Mouse (Mus musculus) forebrain, embryonic 11.5 days (tissue): Measurements from ENCODE around the gene Gpr143. TPM values are rescaled to one million over a fixed set of nuclear protein-coding genes. Genes with fewer than 3 reads are reported as not detected.

ENCODE experiments used
- ATAC-seq: fragments of 200-750 bp; cut with Nextera tagmentation; replicated peaks from 2 replicates; pipeline ENCODE4 v1.8.0; 2017; ENCODE audit warnings: moderate TSS enrichment; ENCODE audit not compliant: low FRiP score
- DNase-seq: peaks from one replicate; pipeline ENCODE4 v3.0.0-alpha.2; 2017; ENCODE audit warnings: low spot score
- H3K27ac ChIP-seq: fragments of 300-500 bp; sonication (generic); 2 replicates; pipeline ENCODE4 v1.5.1; 2014; ENCODE audit warnings: low read depth, low read length
- H3K27me3 ChIP-seq: fragments of 300-500 bp; sonication (generic); 2 replicates; pipeline ENCODE4 v1.6.1; 2014; ENCODE audit warnings: mild to moderate bottlenecking, low read length, mixed read lengths; ENCODE audit not compliant: control insufficient read depth, insufficient read depth
- H3K36me3 ChIP-seq: fragments of 300-500 bp; sonication (generic); 2 replicates; pipeline ENCODE4 v1.6.1; 2014; ENCODE audit warnings: mild to moderate bottlenecking, low read length, moderate library complexity, mixed read lengths; ENCODE audit not compliant: control insufficient read depth, insufficient read depth
- H3K4me1 ChIP-seq: fragments of 300-500 bp; sonication (generic); replicated peaks from 2 replicates; pipeline ENCODE4 v1.6.1; 2014; ENCODE audit warnings: low read length, mixed read lengths; ENCODE audit not compliant: control insufficient read depth, insufficient read depth
- H3K4me2 ChIP-seq: fragments of 300-500 bp; sonication (generic); 2 replicates; pipeline ENCODE4 v1.6.1; 2014; ENCODE audit warnings: low read depth, mild to moderate bottlenecking, low read length, moderate library complexity, mixed read lengths; ENCODE audit not compliant: severe bottlenecking
- H3K4me3 ChIP-seq: fragments of 300-500 bp; sonication (generic); 2 replicates; pipeline ENCODE4 v1.5.1; 2014; ENCODE audit warnings: low read depth, low read length
- H3K9ac ChIP-seq: fragments of 300-500 bp; sonication (generic); 2 replicates; pipeline ENCODE4 v1.6.1; 2014; ENCODE audit warnings: low read length
- H3K9me3 ChIP-seq: fragments of 300-500 bp; sonication (generic); 2 replicates; pipeline ENCODE4 v1.6.1; 2016; ENCODE audit warnings: low read length, mixed read lengths; ENCODE audit not compliant: control insufficient read depth
- WGBS: fragments of 180-500 bp; shearing (Covaris S2); extraction: QIAGEN DNeasy Blood & Tissue Kit; methylation state at CpG from one replicate; pipeline ENCODE4 v1.1.7; 2014; 5-methylcytosine and 5-hydroxymethylcytosine counted together
- polyA plus RNA-seq: library from polyadenylated mRNA; unstranded; fragments of >200 nt; fragmentation: Nextera tagmentation; extraction: Ambion mirVana; gene quantifications from 2 replicates; pipeline ENCODE4 v1.2.1, GENCODE M21; 2014

The Gpr143 gene
- polyA plus RNA-seq, 1 experiment from 2014 or later = 0.12 TPM

DNA sequence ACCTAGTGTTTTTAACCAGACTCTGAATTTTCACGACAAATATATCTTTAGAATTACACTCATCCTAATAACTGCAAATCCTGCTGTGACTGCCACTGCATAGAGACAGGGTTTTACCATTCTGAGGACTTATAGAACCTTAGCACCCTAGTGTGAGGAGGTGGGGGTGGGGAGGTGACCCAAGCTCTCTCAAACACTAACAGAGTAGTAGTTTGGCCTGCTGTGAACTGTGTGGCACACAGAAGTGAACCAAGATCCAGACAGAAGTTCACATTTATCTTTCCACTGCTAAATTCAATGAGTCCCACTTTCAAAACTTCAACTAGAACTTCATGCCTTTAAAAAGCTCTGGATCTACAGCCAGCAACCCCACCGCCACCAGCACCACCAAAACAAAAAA, 18.9 kb upstream of the Gpr143 start:
- WGBS = 58% methylated on average over 2 of the region's 2 CpGs
- Histone ChIP-seq H3K4me3 (no peak overlapping the region), H3K36me3 (no peaks in the 10 kb centered on the region), H3K9me3 (no peaks in the 10 kb centered on the region), H3K9ac (no peak overlapping the region), H3K27ac (no peak overlapping the region), H3K4me1 (no peaks in the 10 kb centered on the region), H3K4me2 (no peak overlapping the region), H3K27me3 (no peaks in the 10 kb centered on the region; the same call in 1 of the 2 replicates)
- DNase-seq (no peak), ATAC-seq (no peak)

DNA sequence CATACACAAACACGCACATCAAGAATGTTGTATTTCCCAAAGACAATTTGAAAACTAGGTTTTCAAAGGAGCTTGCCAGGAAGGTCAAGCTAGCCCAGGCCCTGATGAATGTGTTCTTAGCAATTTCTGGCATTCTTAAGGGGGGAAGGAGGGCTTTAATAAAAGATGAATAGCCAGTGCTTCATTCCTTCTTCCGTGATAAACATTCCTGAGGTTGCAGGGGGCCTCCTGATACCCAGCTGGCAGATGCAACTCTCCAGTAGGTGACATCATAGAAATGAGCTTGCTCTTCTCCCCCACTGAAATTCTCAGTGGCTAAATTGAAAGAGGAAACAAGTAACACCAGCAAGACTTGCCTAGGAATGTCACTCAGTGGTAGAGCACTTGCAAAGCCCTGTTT, 17.6 kb upstream of the Gpr143 start:
- DNase-seq (no peak), ATAC-seq (no peak)
- Histone ChIP-seq H3K9ac (no peak overlapping the region), H3K9me3 (no peaks in the 10 kb centered on the region), H3K36me3 (no peaks in the 10 kb centered on the region), H3K4me2 (no peak overlapping the region), H3K4me1 (no peaks in the 10 kb centered on the region), H3K27ac (no peak overlapping the region), H3K27me3 (peaks cover 4% of the 10 kb centered on the region), H3K4me3 (no peak overlapping the region)
- WGBS = 39% methylated on average over 2 of the region's 2 CpGs

DNA sequence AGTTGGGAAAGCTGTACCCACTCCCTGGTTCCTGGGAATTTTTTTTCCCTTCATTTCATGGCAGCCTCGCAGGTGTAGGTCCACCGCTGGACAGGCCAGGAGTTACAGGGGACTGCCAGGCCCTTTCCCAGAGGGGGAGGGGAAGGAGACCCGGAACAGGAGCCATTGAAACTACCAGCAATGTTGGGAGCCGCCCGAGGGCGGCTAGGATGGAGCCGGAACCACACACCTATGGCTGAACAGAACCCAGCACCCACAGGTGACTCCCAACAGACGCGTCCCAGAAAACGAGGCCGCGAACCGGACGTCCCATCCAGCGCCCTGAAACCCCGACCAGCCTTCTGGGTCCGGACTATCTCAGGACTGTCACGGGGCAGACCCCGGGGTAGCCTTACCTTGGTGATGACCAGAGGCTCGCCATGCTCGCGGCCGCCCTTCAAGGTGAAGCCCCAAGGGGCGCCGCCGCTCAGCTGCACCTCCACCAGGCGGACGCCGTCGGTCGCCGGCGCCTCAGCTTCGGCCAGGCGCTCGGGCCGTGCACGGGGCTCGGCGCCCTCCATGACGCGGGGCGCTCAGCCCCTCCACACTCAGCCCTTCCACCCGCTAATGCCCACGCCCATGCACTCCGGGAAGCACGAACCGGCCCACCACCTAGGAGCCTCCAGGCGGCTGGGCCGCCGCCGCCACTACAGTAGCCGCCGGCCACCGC, 12.7 kb upstream of the Gpr143 start, which contains the start of gene Shroom2:
Gene Shroom2, minus strand, starts transcription at position 575 of the 709 bp plus-strand sequence.
- Histone ChIP-seq H3K4me3 (peak within 1 kb of the TSS; percentile 52), H3K4me2 (peak within 1 kb of the TSS; percentile 63), H3K27me3 (peaks cover 8% of the 10 kb centered on the region), H3K9me3 (no peaks in the 10 kb centered on the region), H3K27ac (no peak within 1 kb of the TSS), H3K9ac (peak within 1 kb of the TSS; percentile 67), H3K4me1 (no peaks in the 10 kb centered on the region), H3K36me3 (no peaks in the 10 kb centered on the region)
- ATAC-seq (peak; percentile 86), DNase-seq (no peak)
- 11% methylated on average over 54 of the region's 55 CpGs for WGBS

DNA sequence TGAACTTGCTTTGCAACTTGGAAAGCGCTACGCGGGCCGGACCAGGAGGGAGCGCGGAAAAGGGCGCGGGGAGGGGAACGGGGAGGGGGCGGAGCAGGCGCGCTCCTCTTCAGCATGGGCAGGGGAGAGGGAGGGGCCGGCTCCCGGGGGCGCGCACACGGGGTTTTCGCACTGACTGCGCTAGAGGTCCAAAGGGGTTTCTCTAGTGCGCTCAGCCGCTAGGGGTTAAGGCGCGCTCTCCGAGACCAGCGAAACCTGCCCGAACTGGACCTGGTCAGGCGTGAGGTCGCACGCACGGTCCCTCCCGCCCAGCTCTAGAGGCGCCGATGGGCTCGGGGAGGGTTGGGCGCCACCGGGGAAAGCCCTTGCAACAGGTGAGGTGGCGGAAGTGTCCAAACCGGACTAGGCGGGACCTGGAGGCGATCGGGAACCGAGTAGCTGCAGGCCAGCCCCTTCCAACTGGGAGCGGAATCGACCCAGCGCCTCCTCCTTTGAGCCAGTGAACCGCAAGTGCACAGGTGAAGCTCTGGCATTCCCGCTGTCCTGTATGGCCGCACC, 12.0 kb upstream of the Gpr143 start:
- DNase-seq = peak; percentile 89
- no peaks in the 10 kb centered on the region for H3K36me3 ChIP-seq
- peak overlapping the region; percentile 52 for H3K4me3 ChIP-seq
- peaks cover 8% of the 10 kb centered on the region for H3K27me3 ChIP-seq
- H3K9ac ChIP-seq = peak overlapping the region; percentile 67
- peak overlapping the region; percentile 63 for H3K4me2 ChIP-seq
- ATAC-seq = peak; percentile 90
- H3K4me1 ChIP-seq = no peaks in the 10 kb centered on the region
- H3K27ac ChIP-seq = no peak overlapping the region
- no peaks in the 10 kb centered on the region for H3K9me3 ChIP-seq
- WGBS = 17% methylated on average over 43 of the region's 48 CpGs

DNA sequence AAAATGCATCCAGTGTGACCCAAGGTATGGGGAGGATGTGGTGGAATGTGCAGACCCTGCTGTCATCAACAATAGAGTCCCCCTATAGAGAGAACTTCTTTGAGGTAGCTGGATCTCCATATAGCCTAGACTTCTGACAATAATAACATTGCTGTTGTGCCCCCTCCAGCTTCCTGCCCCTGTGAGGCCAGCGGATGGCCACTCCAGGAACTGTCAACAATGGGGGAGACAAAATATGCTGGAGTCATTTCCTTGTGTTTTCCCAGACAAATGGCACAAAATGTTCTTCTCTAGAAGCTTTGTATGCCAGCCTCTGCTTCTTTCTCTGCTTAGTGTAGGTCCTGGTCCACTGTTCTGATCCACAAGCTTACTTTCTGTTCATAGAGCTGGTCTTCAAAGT, 6.4 kb downstream of the Gpr143 start:
- H3K27me3 ChIP-seq = peaks cover 3% of the 10 kb centered on the region; the same call in 1 of the 2 replicates
- no peak overlapping the region for H3K4me3 ChIP-seq
- no peaks in the 10 kb centered on the region for H3K4me1 ChIP-seq
- no peak for DNase-seq
- H3K4me2 ChIP-seq = no peak overlapping the region
- H3K27ac ChIP-seq = no peak overlapping the region
- no peaks in the 10 kb centered on the region for H3K36me3 ChIP-seq
- 71% methylated on average over 1 of the region's 1 CpGs for WGBS
- no peak for ATAC-seq
- H3K9me3 ChIP-seq = no peaks in the 10 kb centered on the region
- no peak overlapping the region for H3K9ac ChIP-seq

DNA sequence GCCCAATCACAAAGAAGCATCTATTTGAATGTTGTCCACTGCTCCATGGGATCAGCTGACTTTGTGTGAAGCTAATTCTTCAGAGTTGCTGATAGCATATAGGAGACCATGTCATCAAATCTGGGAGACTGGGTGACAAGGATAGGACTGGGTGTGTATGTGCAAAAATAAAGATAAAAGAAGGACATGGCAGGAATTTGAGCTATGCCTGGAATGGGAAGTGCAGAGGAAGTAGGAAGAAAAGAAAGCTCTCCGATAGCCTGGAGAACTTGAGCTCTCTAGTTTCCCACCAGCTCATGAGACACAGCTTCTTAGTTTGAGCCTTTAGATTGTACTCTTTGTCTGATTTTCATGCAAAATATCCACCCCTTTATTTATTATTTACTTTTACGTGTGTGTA, 6.9 kb downstream of the Gpr143 start:
- H3K4me1 ChIP-seq = no peaks in the 10 kb centered on the region
- no peaks in the 10 kb centered on the region for H3K36me3 ChIP-seq
- H3K4me3 ChIP-seq = no peak overlapping the region
- no peak for DNase-seq
- H3K27me3 ChIP-seq = peaks cover 3% of the 10 kb centered on the region; the same call in 1 of the 2 replicates
- no peaks in the 10 kb centered on the region for H3K9me3 ChIP-seq
- no peak overlapping the region for H3K4me2 ChIP-seq
- H3K9ac ChIP-seq = no peak overlapping the region
- H3K27ac ChIP-seq = no peak overlapping the region
- ATAC-seq = no peak
- 67% methylated on average over 2 of the region's 2 CpGs for WGBS

DNA sequence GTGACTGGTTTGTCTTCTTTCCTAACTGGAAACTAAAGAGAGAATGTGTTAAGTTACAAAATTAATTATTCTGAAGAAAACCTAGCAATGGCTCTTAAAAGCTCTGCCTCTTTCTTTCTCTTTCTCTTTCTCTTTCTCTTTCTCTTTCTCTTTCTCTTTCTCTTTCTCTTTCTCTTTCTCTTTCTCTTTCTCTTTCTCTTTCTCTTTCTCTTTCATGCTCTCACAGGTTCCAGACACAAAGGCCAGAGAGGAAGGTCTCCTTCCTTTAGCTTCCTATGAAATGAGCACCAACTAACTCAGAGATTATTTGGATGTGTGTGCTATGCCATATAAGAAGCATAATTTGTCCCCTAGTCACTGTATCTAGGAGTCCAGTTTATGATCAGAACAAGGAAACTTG, 23.6 kb downstream of the Gpr143 start:
- H3K9me3 ChIP-seq = no peaks in the 10 kb centered on the region
- H3K27ac ChIP-seq = no peak overlapping the region
- H3K4me3 ChIP-seq = no peak overlapping the region
- H3K27me3 ChIP-seq = 0 out of 2 replicates have a peak, but pooled peaks cover 2% of the 10 kb centered on the region
- ATAC-seq (no peak), DNase-seq (no peak)
- H3K9ac ChIP-seq = no peak overlapping the region
- H3K4me2 ChIP-seq = no peak overlapping the region
- no peaks in the 10 kb centered on the region for H3K36me3 ChIP-seq
- no peaks in the 10 kb centered on the region for H3K4me1 ChIP-seq

DNA sequence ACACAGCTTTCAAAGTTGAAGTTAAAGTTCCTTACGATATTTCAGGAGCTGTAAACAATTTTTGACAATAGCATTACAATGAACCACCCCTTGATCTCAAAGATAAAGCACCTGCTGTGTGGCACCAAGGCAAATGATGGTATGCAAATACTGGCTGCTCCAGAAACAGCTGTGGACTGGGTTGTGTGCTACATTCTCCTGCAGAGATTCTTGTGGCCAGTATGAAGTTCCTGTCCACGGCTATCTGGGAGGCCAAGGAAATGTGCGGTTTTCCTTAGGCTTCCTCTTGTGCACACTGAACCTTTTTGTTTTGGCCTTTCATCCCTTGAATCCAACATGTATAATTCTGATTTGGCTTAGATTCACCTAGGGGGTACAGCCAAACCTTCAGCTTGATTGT, 31.6 kb downstream of the Gpr143 start:
- H3K9me3 ChIP-seq = no peaks in the 10 kb centered on the region
- ATAC-seq = no peak
- no peak overlapping the region for H3K27ac ChIP-seq
- no peaks in the 10 kb centered on the region for H3K4me1 ChIP-seq
- H3K27me3 ChIP-seq = no peaks in the 10 kb centered on the region
- DNase-seq = no peak
- 85% methylated on average over 3 of the region's 3 CpGs for WGBS
- no peak overlapping the region for H3K9ac ChIP-seq
- no peaks in the 10 kb centered on the region for H3K36me3 ChIP-seq
- H3K4me3 ChIP-seq = no peak overlapping the region
- no peak overlapping the region for H3K4me2 ChIP-seq

DNA sequence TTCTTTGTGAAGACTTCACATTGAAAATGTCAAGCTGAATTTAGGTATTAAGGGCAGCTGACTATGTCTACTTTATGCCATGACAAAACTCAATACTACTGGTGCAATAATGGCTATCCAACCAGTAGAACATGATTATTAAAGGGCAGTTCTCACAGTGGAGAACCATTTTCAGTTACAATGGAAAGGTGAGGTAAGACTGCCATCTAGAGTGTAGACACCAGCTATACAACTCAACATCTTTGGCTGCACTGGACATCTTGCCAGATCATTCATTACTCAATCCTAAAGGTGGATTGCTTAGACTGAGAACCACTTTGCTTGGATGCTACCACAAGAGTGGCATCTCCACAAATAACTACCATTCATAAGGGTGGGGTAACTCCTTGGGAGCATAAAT, 37.3 kb downstream of the Gpr143 start:
- no peak overlapping the region for H3K4me3 ChIP-seq
- no peak overlapping the region for H3K4me2 ChIP-seq
- no peaks in the 10 kb centered on the region for H3K36me3 ChIP-seq
- no peak for ATAC-seq
- no peak for DNase-seq
- no peaks in the 10 kb centered on the region for H3K27me3 ChIP-seq
- no peaks in the 10 kb centered on the region for H3K4me1 ChIP-seq
- no peak overlapping the region for H3K27ac ChIP-seq
- no peak overlapping the region for H3K9ac ChIP-seq
- no peaks in the 10 kb centered on the region for H3K9me3 ChIP-seq
